Mouse (Mus musculus): Measurements from ENCODE around the gene Cd47.

- TF ChIP-seq CTCF (IDR thresholded peaks at IDR 0.05; ENCODE audit: low read depth, low read length) (no peak), POLR2A (IDR thresholded peaks at IDR 0.05; ENCODE audit: extremely low read depth, insufficient read depth, low read length) (no peak)
Observed at GRCm38 (mm10) chr16:49924941-49925340, 124.6 kb downstream of the Cd47 start.

Data from liver, adult 2 months (tissue).